Mouse (Mus musculus): Measurements from ENCODE around the gene Selenoi. TPM values are rescaled to one million over a fixed set of nuclear protein-coding genes. Genes with fewer than 3 reads are reported as not detected.

Gene Selenoi
- polyA plus RNA-seq, 1 experiment from 2014 or later = 19.6 TPM

- no peak for ATAC-seq (ENCODE audit: insufficient number of reproducible peaks, insufficient read depth, low FRiP score, low TSS enrichment)
- H3K9me3 ChIP-seq = no peaks in the 10 kb centered on the region
- 0 out of 2 replicates have a peak, but pooled peaks cover 3% of the 10 kb centered on the region for H3K4me1 ChIP-seq
- H3K27me3 ChIP-seq = no peaks in the 10 kb centered on the region
- 88% methylated on average over 7 of the region's 7 CpGs for WGBS
- no peak overlapping the region for H3K9ac ChIP-seq
- no peak overlapping the region for H3K4me2 ChIP-seq (replicated peaks)
- no peaks in the 10 kb centered on the region for H3K36me3 ChIP-seq
- no peak overlapping the region for H3K27ac ChIP-seq
- H3K4me3 ChIP-seq = no peak overlapping the region
Measured at GRCm38 (mm10) chr5:30240552-30240951, 8.2 kb downstream of the Selenoi start.

DNA sequence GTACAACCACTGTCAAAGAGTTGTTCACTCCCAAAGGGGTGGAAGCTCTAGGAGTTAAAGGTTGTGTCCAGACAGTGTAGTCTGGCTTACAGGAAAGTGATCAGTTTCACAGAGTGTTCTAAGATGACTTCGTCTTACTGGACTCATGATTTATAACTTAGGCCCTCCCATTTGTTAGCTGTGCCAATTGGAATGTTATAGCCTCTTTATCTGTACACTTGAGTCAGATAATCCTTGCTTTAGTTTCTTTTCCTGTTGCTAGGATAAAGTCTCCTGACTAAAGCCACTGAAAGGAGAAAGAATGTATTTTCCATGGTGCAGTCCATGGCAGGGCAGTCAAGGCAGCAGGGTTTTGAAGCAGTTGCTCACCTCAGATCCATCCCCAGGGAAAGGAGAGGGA is 10.0 kb downstream of the Selenoi start:
- Histone ChIP-seq H3K4me2 (replicated peaks) (no peak overlapping the region), H3K4me1 (0 out of 2 replicates have a peak, but pooled peaks cover 4% of the 10 kb centered on the region)
- 82% methylated on average over 1 of the region's 1 CpGs for WGBS

DNA sequence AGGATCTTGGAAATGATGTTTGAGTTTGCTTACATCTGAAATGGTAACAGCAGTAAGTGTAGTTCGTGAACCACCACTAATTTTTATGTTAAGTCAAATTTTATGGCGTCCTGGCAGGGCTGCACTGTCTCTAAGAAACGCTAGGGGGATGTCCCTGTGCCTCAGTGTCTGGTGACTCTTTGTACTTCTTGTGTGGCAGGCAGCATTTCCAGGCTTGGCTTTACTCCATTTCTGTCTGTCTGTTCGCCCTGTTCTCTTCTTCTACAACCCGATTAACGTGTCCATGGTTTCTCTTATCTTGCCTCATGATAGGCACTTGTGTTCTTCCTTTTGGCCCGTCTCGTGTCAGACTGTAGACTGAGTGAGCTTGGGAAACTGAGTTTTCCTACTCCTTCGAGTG is 11.4 kb downstream of the Selenoi start:
- Histone ChIP-seq H3K9me3 (no peaks in the 10 kb centered on the region), H3K4me2 (replicated peaks) (no peak overlapping the region), H3K4me1 (0 out of 2 replicates have a peak, but pooled peaks cover 4% of the 10 kb centered on the region), H3K27ac (no peak overlapping the region), H3K4me3 (no peak overlapping the region), H3K27me3 (no peaks in the 10 kb centered on the region), H3K36me3 (peaks cover 1% of the 10 kb centered on the region; the same call in 1 of the 2 replicates), H3K9ac (no peak overlapping the region)
- ATAC-seq (ENCODE audit: insufficient number of reproducible peaks, insufficient read depth, low FRiP score, low TSS enrichment) = no peak
- WGBS = 78% methylated on average over 9 of the region's 9 CpGs

More for the DNA sequence above, 10.0 kb downstream of the Selenoi start:
- Histone ChIP-seq H3K9ac (no peak overlapping the region), H3K36me3 (no peaks in the 10 kb centered on the region), H3K27me3 (no peaks in the 10 kb centered on the region), H3K9me3 (no peaks in the 10 kb centered on the region), H3K4me3 (no peak overlapping the region), H3K27ac (no peak overlapping the region)
- no peak for ATAC-seq (ENCODE audit: insufficient number of reproducible peaks, insufficient read depth, low FRiP score, low TSS enrichment)

- H3K36me3 ChIP-seq = peaks cover 6% of the 10 kb centered on the region; the same call in 1 of the 2 replicates
- no peak for ATAC-seq (ENCODE audit: insufficient number of reproducible peaks, insufficient read depth, low FRiP score, low TSS enrichment)
- no peak overlapping the region for H3K27ac ChIP-seq
- H3K27me3 ChIP-seq = no peaks in the 10 kb centered on the region
- H3K4me1 ChIP-seq = 0 out of 2 replicates have a peak, but pooled peaks cover 4% of the 10 kb centered on the region
- no peak overlapping the region for H3K4me3 ChIP-seq
- H3K9ac ChIP-seq = no peak overlapping the region
- H3K9me3 ChIP-seq = no peaks in the 10 kb centered on the region
- 87% methylated on average over 9 of the region's 9 CpGs for WGBS
- no peak overlapping the region for H3K4me2 ChIP-seq (replicated peaks)
Measured at GRCm38 (mm10) chr5:30245861-30246416, 13.6 kb downstream of the Selenoi start.

GRCm38 (mm10) chr5:30247666-30248065 is 15.3 kb downstream of the Selenoi start:
- Histone ChIP-seq H3K27me3 (no peaks in the 10 kb centered on the region), H3K9ac (no peak overlapping the region), H3K4me2 (replicated peaks) (no peak overlapping the region), H3K36me3 (peaks cover 11% of the 10 kb centered on the region; the same call in 1 of the 2 replicates), H3K4me3 (no peak overlapping the region), H3K9me3 (no peaks in the 10 kb centered on the region), H3K4me1 (0 out of 2 replicates have a peak, but pooled peaks cover 4% of the 10 kb centered on the region), H3K27ac (no peak overlapping the region)
- ATAC-seq (ENCODE audit: insufficient number of reproducible peaks, insufficient read depth, low FRiP score, low TSS enrichment) = no peak
- WGBS = 97% methylated on average over 1 of the region's 1 CpGs

DNA sequence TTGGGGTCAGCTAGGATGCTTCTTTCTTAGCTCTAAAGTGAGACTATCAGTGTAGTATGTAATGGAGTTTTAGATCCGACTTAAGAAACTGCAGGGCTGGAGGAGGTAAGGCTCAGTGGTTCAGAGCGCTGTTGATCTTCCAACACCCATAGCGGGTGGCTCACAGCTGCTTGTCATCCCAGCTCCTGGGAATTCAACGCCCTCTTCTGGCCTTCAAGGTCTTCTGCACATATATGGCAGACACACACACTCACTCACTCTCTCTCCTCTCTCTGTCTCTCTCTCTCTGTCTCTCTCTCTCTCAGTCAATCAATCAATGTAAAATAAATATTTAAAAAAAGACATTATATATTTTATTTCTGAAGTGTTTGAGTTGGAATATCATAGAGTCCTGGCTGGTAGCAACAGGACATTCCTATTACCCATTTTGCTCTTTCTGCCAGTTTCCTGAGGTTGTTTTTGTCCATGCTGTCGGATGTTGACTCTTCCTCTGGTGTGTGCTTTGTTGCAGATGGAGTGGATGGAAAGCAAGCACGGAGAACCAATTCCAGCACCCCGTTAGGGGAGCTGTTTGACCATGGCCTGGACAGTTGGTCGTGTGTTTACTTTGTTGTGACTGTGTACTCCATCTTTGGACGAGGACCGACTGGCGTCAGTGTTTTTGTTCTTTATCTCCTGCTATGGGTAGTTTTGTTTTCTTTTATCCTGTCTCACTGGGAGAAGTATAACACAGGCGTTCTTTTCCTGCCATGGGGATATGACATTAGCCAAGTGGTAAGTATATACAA is 23.4 kb downstream of the Selenoi start:
- 89% methylated on average over 12 of the region's 12 CpGs for WGBS
- no peak overlapping the region for H3K9ac ChIP-seq
- no peaks in the 10 kb centered on the region for H3K27me3 ChIP-seq
- ATAC-seq (ENCODE audit: insufficient number of reproducible peaks, insufficient read depth, low FRiP score, low TSS enrichment) = no peak
- H3K9me3 ChIP-seq = no peaks in the 10 kb centered on the region
- no peak overlapping the region for H3K4me3 ChIP-seq
- peaks cover 35% of the 10 kb centered on the region for H3K36me3 ChIP-seq
- no peaks in the 10 kb centered on the region for H3K4me1 ChIP-seq
- no peak overlapping the region for H3K4me2 ChIP-seq (replicated peaks)
- H3K27ac ChIP-seq = no peak overlapping the region

DNA sequence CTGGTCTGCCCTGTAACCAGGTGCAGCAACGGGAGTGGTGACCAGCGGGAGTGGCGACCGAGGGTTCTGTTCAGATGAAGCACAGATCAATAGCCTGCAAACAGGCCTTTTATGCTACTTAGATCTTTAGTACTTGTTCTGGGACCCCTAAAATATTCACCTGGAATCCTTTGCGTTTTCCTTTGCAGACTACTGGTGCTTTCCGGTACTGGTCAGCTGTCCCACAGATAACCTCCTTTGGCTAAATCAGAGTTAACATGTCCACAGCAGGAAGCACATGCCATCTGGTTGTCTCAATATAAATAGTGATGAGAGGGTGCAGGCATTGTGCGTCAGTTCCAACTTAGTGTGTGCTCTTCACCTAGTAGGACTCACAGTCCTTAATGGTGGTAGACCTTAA is 26.4 kb downstream of the Selenoi start:
- H3K27ac ChIP-seq = no peak overlapping the region
- WGBS = 91% methylated on average over 7 of the region's 7 CpGs
- H3K36me3 ChIP-seq = peaks cover 39% of the 10 kb centered on the region
- no peak overlapping the region for H3K9ac ChIP-seq
- H3K4me3 ChIP-seq = no peak overlapping the region
- H3K9me3 ChIP-seq = no peaks in the 10 kb centered on the region
- no peaks in the 10 kb centered on the region for H3K4me1 ChIP-seq
- ATAC-seq (ENCODE audit: insufficient number of reproducible peaks, insufficient read depth, low FRiP score, low TSS enrichment) = no peak
- H3K4me2 ChIP-seq (replicated peaks) = no peak overlapping the region
- H3K27me3 ChIP-seq = no peaks in the 10 kb centered on the region

GRCm38 (mm10) chr5:30270571-30271190 is 38.3 kb downstream of the Selenoi start:
- H3K4me3 ChIP-seq = no peak overlapping the region
- H3K36me3 ChIP-seq = peaks cover 19% of the 10 kb centered on the region
- H3K9me3 ChIP-seq = no peaks in the 10 kb centered on the region
- WGBS = 76% methylated on average over 11 of the region's 11 CpGs
- no peak overlapping the region for H3K4me2 ChIP-seq (replicated peaks)
- no peak overlapping the region for H3K27ac ChIP-seq
- ATAC-seq (ENCODE audit: insufficient number of reproducible peaks, insufficient read depth, low FRiP score, low TSS enrichment) = no peak
- H3K9ac ChIP-seq = no peak overlapping the region
- H3K4me1 ChIP-seq = no peaks in the 10 kb centered on the region
- H3K27me3 ChIP-seq = no peaks in the 10 kb centered on the region

GRCm38 (mm10) chr5:30271599-30272281 is 39.4 kb downstream of the Selenoi start:
- Histone ChIP-seq H3K4me2 (replicated peaks) (no peak overlapping the region), H3K9me3 (no peaks in the 10 kb centered on the region), H3K27me3 (no peaks in the 10 kb centered on the region), H3K36me3 (peaks cover 9% of the 10 kb centered on the region; the same call in 1 of the 2 replicates), H3K27ac (no peak overlapping the region), H3K9ac (no peak overlapping the region), H3K4me1 (no peaks in the 10 kb centered on the region), H3K4me3 (no peak overlapping the region)
- no peak for ATAC-seq (ENCODE audit: insufficient number of reproducible peaks, insufficient read depth, low FRiP score, low TSS enrichment)
- WGBS = 86% methylated on average over 11 of the region's 11 CpGs

DNA sequence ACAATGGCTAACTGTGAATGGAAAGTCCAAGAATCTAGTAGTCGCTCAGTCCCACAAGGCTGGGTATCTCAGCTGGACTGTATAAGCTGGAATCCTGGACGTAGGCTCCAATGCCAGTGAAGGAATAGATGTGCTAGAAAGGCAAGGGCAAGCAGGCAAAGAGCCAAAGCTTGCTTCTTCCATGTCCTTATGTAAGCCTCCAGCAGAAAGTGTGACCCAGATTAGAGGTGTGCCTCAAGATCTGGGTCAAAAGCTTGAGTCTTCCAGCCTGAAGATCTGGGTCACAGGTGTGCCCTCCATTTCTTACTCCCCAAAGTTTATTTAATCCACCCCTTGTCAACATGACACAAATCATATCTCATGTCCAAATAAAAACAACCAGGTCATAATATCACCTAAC is 44.0 kb downstream of the Selenoi start:
- H3K4me3 ChIP-seq = no peak overlapping the region
- H3K4me2 ChIP-seq (replicated peaks) = no peak overlapping the region
- H3K27ac ChIP-seq = no peak overlapping the region
- 0 out of 2 replicates have a peak, but pooled peaks cover 4% of the 10 kb centered on the region for H3K27me3 ChIP-seq
- no peak overlapping the region for H3K9ac ChIP-seq
- H3K9me3 ChIP-seq = no peaks in the 10 kb centered on the region
- H3K36me3 ChIP-seq = no peaks in the 10 kb centered on the region
- 86% methylated on average over 2 of the region's 2 CpGs for WGBS
- H3K4me1 ChIP-seq = no peaks in the 10 kb centered on the region
- no peak for ATAC-seq (ENCODE audit: insufficient number of reproducible peaks, insufficient read depth, low FRiP score, low TSS enrichment)

DNA sequence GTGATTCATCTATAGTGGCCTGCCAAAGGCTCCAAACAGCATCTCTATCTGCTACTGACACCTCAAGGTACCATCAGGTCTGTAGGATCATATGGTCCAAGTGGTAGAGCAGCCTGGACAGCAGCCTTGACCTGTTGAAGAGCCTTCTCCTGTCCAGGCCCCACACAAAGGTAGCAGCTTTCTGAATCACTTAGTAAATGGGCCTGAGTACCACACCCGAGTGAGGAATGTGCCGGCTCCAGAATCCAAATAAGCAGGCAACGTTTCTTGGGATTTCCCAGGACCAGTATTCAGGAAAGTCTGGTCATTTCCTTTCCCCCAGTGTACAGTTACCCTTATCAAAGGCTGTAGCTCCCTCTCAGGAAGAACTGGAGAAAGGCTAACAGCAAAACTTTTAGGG is 46.6 kb downstream of the Selenoi start:
- Histone ChIP-seq H3K27ac (no peak overlapping the region), H3K9ac (no peak overlapping the region), H3K36me3 (no peaks in the 10 kb centered on the region), H3K4me1 (no peaks in the 10 kb centered on the region), H3K9me3 (no peaks in the 10 kb centered on the region), H3K4me2 (replicated peaks) (no peak overlapping the region), H3K4me3 (no peak overlapping the region), H3K27me3 (0 out of 2 replicates have a peak, but pooled peaks cover 4% of the 10 kb centered on the region)
- 71% methylated on average over 3 of the region's 3 CpGs for WGBS
- no peak for ATAC-seq (ENCODE audit: insufficient number of reproducible peaks, insufficient read depth, low FRiP score, low TSS enrichment)
